Comparison of ENCODE assay signal across 10 mouse cellular contexts in genomic region chr15:95757169-95757568, GRCm38 (mm10). TPM values are rescaled to one million over a fixed set of nuclear protein-coding genes. Genes with fewer than 3 reads are reported as not detected.
DNase-seq lines count a peak whose midpoint lies in the region; ATAC-seq and TF ChIP-seq lines count a peak whose summit lies in the region.
"Had no signal": no experiment of that assay in that cellular context is flagged by ENCODE, and none has a peak within 500 bp of the region (broad histone marks: within the 10 kb centered on the region; RNA-seq: fewer than 3 reads in every experiment).

No protein-coding gene starts in this region.

- TF ChIP-seq POLR2A in MEL (IDR thresholded peaks at IDR 0.05; ENCODE audit: control insufficient read depth in 1 of 2, insufficient read depth in 1 of 2, low read depth in 1 of 2, low read length in 2 of 2, poor library complexity in 1 of 2), result no peak

- no peak for TF ChIP-seq RAD21 in MEL (IDR thresholded peaks at IDR 0.05; ENCODE audit: low read depth, low read length)

- no peaks in the 10 kb centered on the region for H3K9me3 ChIP-seq in MEL (replicated peaks; ENCODE audit: insufficient read depth, low read length)
- H3K9me3 ChIP-seq: neural tube, embryonic 12.5 days had no signal

- peaks cover 0 to 9% of the 10 kb centered on the region in 2 experiments; a peak in 2 of 4 replicates for H3K36me3 ChIP-seq in MEL (ENCODE audit: control insufficient read depth in 1 of 2, insufficient read depth in 2 of 2, low read length in 2 of 2)
- H3K36me3 ChIP-seq: neural tube, embryonic 12.5 days had no signal

- TF ChIP-seq CTCF in MEL (IDR thresholded peaks at IDR 0.05 in 2 of 3, conservative IDR thresholded peaks at IDR 0.05 in 1 of 3; ENCODE audit: control insufficient read depth in 1 of 3, insufficient read depth in 1 of 3, low read depth in 2 of 3, low read length in 3 of 3, poor library complexity in 1 of 3, severe bottlenecking in 1 of 3), result no peak

- no peaks in the 10 kb centered on the region for H3K79me2 ChIP-seq in MEL (ENCODE audit: control insufficient read depth, insufficient read depth, low read length, poor library complexity)

- TF ChIP-seq EP300 in MEL (IDR thresholded peaks at IDR 0.05; ENCODE audit: low read depth in 1 of 2, low read length in 2 of 2), result peak; percentile 51 to 86

- ATAC-seq in inflammation-experienced regulatory T-cells, adult 6 months, result no peak

- no peaks in the 10 kb centered on the region for H3K27me3 ChIP-seq in MEL (ENCODE audit: control insufficient read depth in 1 of 2, insufficient read depth in 2 of 2, low read length in 2 of 2)
- H3K27me3 ChIP-seq: CH12.LX had no signal

- H3K4me3 ChIP-seq in MEL (ENCODE audit: control insufficient read depth in 1 of 2, insufficient read depth in 1 of 2, low read depth in 2 of 2, low read length in 2 of 2), result no peak overlapping the region
- H3K4me3 ChIP-seq: neural tube, embryonic 12.5 days had no signal

- 0 out of 2 replicates have a peak overlapping the region, but pooled peaks have one; percentile 6 for H3K27ac ChIP-seq in MEL (ENCODE audit: control insufficient read depth, low read depth, low read length)
- H3K27ac ChIP-seq: neural tube, embryonic 12.5 days had no signal

- H3K9ac ChIP-seq in MEL (ENCODE audit: control insufficient read depth, low read depth, low read length, poor library complexity, severe bottlenecking), result no peak overlapping the region
- H3K9ac ChIP-seq: neural tube, embryonic 12.5 days had no signal

- H3K4me1 ChIP-seq in MEL (ENCODE audit: control insufficient read depth in 1 of 2, insufficient read depth in 2 of 2, low read length in 2 of 2), result peaks cover 9 to 18% of the 10 kb centered on the region in 2 experiments
- H3K4me1 ChIP-seq: neural tube, embryonic 12.5 days had no signal

- peak; percentile 73 to 85 for DNase-seq in cerebellum, postnatal 10 days
- no peak for DNase-seq in cerebellum, adult 9-10 months
- peak; percentile 60 for DNase-seq in MEL (ENCODE audit: low read depth, low spot score)
- peak; percentile 43 to 54 for DNase-seq in frontal cortex, postnatal 25 days (ENCODE audit: low spot score in 2 of 2)
- DNase-seq in kidney, adult 18-20 months, result peak; percentile 47
- DNase-seq in left cerebral cortex, adult 9 months (ENCODE audit: low spot score in 2 of 2), result peak; percentile 11 to 67
- DNase-seq in ovary, postnatal 36 days (ENCODE audit: low spot score), result peak; percentile 54

TF ChIP-seq in MEL, 35 proteins besides CTCF, POLR2A, EP300 and RAD21:
- no peak for TF ChIP-seq JUND (IDR thresholded peaks at IDR 0.05; ENCODE audit: low read depth, low read length)
- no peak for TF ChIP-seq POLR2AphosphoS5 (IDR thresholded peaks at IDR 0.05; ENCODE audit: borderline replicate concordance, low read depth, low read length)
- 0 out of 2 replicates have a peak, but pooled peaks have one; percentile 31 for TF ChIP-seq SIN3A (IDR thresholded peaks at IDR 0.05; ENCODE audit: low read length)
- no peak for TF ChIP-seq USF1 (IDR thresholded peaks at IDR 0.05; ENCODE audit: low read depth, low read length)
- TF ChIP-seq ZMIZ1 (IDR thresholded peaks at IDR 0.05; ENCODE audit: low read depth, low read length), result no peak
- TF ChIP-seq HCFC1 (IDR thresholded peaks at IDR 0.05; ENCODE audit: low read depth, low read length), result no peak
- TF ChIP-seq NRF1 (IDR thresholded peaks at IDR 0.05; ENCODE audit: insufficient read depth, low read depth, low read length, poor library complexity, severe bottlenecking), result 0 out of 2 replicates have a peak, but pooled peaks have one; percentile 6
- TF ChIP-seq POLR2AphosphoS2 (IDR thresholded peaks at IDR 0.05; ENCODE audit: low read length), result no peak
- no peak for TF ChIP-seq CHD1 (IDR thresholded peaks at IDR 0.05; ENCODE audit: low read depth, low read length)
- TF ChIP-seq TCF12 (IDR thresholded peaks at IDR 0.05; ENCODE audit: low read depth, low read length), result peak; percentile 94
- no peak for TF ChIP-seq TAL1 (IDR thresholded peaks at IDR 0.05; ENCODE audit: low read length)
- TF ChIP-seq MAZ (IDR thresholded peaks at IDR 0.05; ENCODE audit: low read depth, low read length), result no peak
- TF ChIP-seq MYB (IDR thresholded peaks at IDR 0.05; ENCODE audit: low read depth, low read length), result peak; percentile 91
- TF ChIP-seq KAT2A (conservative IDR thresholded peaks at IDR 0.05; ENCODE audit: low read depth, low read length), result no peak; the same call in 1 of the 2 replicates
- no peak for TF ChIP-seq USF2 (IDR thresholded peaks at IDR 0.05; ENCODE audit: borderline replicate concordance in 1 of 2, insufficient read depth in 1 of 2, low read depth in 1 of 2, low read length in 2 of 2)
- no peak for TF ChIP-seq MEF2A (IDR thresholded peaks at IDR 0.05; ENCODE audit: extremely low read depth, insufficient replicate concordance, low read depth, low read length, poor library complexity, severe bottlenecking)
- no peak for TF ChIP-seq MYC (IDR thresholded peaks at IDR 0.05; ENCODE audit: low read depth, low read length)
- TF ChIP-seq ELF1 (IDR thresholded peaks at IDR 0.05; ENCODE audit: low read depth, low read length), result no peak
- TF ChIP-seq CHD2 (IDR thresholded peaks at IDR 0.05; ENCODE audit: low read length), result no peak
- TF ChIP-seq E2F4 (IDR thresholded peaks at IDR 0.05; ENCODE audit: borderline replicate concordance, low read depth, low read length), result no peak
- no peak for TF ChIP-seq MAFK (IDR thresholded peaks at IDR 0.05; ENCODE audit: borderline replicate concordance, low read depth, low read length)
- TF ChIP-seq RCOR1 (IDR thresholded peaks at IDR 0.05; ENCODE audit: low read depth, low read length), result no peak
- TF ChIP-seq ZC3H11A (IDR thresholded peaks at IDR 0.05; ENCODE audit: low read depth, low read length), result no peak
- no peak for TF ChIP-seq MXI1 (IDR thresholded peaks at IDR 0.05; ENCODE audit: low read depth, low read length)
- TF ChIP-seq TBP (IDR thresholded peaks at IDR 0.05; ENCODE audit: low read depth, low read length), result no peak
- TF ChIP-seq ZKSCAN1 (IDR thresholded peaks at IDR 0.05; ENCODE audit: low read depth, low read length), result no peak
- TF ChIP-seq ZNF384 (IDR thresholded peaks at IDR 0.05; ENCODE audit: low read depth, low read length), result no peak
- TF ChIP-seq NELFE (IDR thresholded peaks at IDR 0.05; ENCODE audit: low read depth, low read length), result no peak
- TF ChIP-seq ETS1 (IDR thresholded peaks at IDR 0.05; ENCODE audit: low read depth, low read length), result peak; percentile 97
- no peak for TF ChIP-seq MAX (IDR thresholded peaks at IDR 0.05; ENCODE audit: low read length)
- TF ChIP-seq GABPA (IDR thresholded peaks at IDR 0.05; ENCODE audit: low read depth, low read length), result no peak
- no peak for TF ChIP-seq SMC3 (IDR thresholded peaks at IDR 0.05; ENCODE audit: low read depth, low read length)

RNA-seq across cellular contexts. Expression of gene Ano6, which starts 33.5 kb away (rescaled TPM):
- 66.6 and 69.4 TPM in 2 replicates for total RNA-seq in MEL (2012; rRNA removed)
- 10 to 100 TPM; 54.8 to 61.4 TPM for polyA plus RNA-seq in MEL (2012; ENCODE audit: insufficient read depth in 1 of 2, insufficient read length in 2 of 2, low read depth in 1 of 2, low replicate concordance in 2 of 2, missing spikeins in 1 of 2)
- polyA plus RNA-seq in inflammation-experienced regulatory T-cells, adult 6 months (2017; shearing (Covaris generic)), result 10 to 100 TPM; 37.0 to 46.4 (median 44.4) TPM
